Mouse (Mus musculus) right cerebral cortex, adult 2 months (tissue): ENCODE measurements at regions not wholly inside any gene's neighbourhood (a gene's known extent, or its start where the extent isn't known, plus 50 kb on each side); places are given as distances from the start of the nearest gene placed in this dataset.

Experiments used
- DNase-seq, 2 experiments: peaks; one replicate each; pipeline ENCODE4 v3.0.0; 2021 to 2022; ENCODE audit warnings: low spot score in 2 of 2

GRCm38 (mm10) chr14:49592667-49593066 is 66.8 kb upstream of the Slc35f4 start:
- DNase-seq: no peak

GRCm38 (mm10) chr14:49590322-49590721 is 64.5 kb upstream of the Slc35f4 start:
- peak; percentile 6 to 12 for DNase-seq
